Mouse (Mus musculus) lung, postnatal 25 days (tissue): ENCODE measurements around the gene Il1f10.

Experiments
- DNase-seq: peaks from one replicate; pipeline ENCODE4 v3.0.0; 2022; ENCODE audit warnings: low spot score

The Il1f10 gene

DNA sequence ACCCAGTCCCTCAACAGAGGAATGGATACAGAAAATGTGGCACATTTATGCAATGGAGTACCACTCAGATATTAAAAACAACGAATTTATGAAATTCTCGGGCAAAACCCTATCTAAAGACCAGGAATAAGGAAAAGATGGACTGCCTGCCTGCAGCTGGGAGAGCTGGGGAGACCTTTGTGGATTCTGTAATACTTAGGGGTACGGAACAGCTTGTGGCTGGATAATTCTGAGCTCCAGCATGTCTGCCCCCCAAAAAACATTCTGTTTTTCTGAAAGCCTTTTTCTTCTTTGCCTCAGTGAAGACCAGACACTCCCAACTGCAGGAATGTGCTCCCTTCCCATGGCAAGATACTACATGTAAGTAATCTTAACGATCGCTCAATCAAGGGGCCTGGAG, at the start of gene Il1f10:
Gene Il1f10, plus strand, starts transcription at position 301 of the 400 bp plus-strand sequence.
- DNase-seq = no peak

DNA sequence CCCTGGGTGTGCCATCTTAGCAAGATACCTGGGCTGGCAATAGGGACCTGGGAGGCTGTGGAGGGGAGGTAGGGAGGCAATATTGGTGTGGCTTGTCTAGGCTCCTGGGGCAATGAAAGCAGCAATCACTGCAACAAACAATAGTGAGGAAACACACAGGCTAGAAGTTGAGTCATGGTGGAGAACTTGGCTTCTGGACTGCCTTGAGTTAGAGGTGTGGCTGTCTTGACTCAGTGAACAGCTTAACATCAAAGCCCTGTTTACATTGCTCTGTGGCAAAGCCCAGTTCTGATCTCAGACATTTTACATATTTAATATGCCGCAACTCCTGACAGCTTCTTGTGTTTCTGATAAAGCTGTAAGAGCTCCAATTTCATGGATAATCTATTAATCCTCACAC, 23.5 kb upstream of the Il1f10 start:
- DNase-seq = no peak

GRCm38 (mm10) chr2:24273619-24274018, 17.4 kb upstream of the Il1f10 start:
- DNase-seq = no peak

- no peak for DNase-seq
Measured at GRCm38 (mm10) chr2:24275146-24275545, 15.8 kb upstream of the Il1f10 start.

DNA sequence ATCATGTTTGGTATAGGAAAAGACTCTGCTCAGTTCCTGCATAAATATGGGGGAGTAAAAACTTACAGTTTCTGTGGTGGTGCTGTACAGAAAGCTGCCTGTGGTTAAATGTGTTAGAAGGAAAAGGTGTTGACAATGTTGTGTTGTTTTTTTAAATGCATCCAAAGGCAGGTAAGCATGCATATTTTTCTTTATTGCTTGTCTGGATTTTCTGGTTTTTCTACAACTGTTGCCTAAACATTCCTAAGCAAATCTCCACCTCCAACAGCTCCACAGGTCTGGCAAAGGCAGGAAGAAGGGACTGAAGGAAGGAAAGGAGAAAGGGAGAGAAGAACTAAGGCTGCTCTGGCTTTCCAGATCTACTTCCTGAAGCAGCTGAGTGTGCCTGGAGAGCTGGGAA, 14.3 kb upstream of the Il1f10 start, which contains the start of gene Il1f5:
Gene Il1f5, plus strand, starts transcription at position 301 of the 400 bp plus-strand sequence.
- DNase-seq = no peak

DNA sequence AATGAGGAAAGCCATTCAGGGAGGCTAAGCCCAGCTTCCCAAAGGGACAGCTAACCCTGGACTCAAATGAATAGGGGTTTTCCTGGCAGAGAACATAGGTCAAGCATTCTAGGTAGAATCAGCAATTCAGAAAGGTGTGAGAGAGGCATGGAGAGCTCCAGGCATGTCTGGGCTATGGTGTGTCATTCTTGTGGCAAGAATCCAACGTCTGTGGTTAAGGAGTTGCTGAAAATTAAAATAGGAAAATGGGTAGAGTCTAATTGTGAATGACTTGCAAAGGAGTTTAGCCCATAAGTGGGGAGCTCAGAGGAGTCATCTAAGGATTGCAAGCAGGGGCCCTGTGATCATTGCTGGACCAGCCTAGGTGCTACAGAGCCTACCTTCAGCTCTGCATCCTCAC, 3.6 kb downstream of the Il1f10 start:
- no peak for DNase-seq

DNA sequence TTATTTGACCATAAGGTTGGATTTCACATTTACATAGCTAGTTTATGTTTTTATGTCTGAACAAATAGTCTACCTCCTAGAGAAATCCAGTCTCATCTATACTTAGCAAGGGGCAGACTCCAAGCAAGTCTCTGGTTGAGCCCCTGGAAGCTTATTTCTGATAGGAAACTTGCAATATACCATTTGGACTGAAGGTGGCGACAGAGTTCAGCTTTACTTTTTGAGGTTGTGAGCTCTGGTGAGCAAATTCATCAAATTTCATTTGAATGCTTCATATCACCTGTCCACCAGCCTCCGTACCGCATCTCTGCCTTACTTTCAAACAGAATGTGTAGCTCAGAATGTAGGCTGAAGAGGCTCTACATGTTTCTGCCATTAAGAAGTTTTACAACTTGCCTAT, 5.8 kb downstream of the Il1f10 start:
- DNase-seq = peak; percentile 18

GRCm38 (mm10) chr2:24311302-24312001, 20.5 kb downstream of the Il1f10 start:
- peak; percentile 68 for DNase-seq

DNA sequence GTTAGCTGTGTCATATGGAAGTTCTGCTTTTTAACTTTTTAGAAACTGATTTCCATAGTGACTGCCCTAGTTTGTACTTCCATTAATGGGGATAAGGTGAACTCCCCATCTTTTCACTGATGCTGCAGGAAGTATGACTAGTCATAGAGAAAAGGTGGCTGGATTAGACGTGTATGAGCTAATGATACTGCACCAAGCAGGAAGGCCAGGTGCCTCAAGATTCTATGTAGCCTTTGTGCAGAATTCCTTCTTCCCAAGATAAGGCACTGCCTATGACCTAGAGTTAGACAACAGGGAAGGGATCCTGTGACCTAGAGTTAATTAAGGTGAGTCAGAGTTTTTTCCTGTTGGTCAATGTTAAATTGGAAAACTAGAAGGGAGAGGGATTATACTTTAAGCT, 25.9 kb downstream of the Il1f10 start:
- DNase-seq = no peak

DNA sequence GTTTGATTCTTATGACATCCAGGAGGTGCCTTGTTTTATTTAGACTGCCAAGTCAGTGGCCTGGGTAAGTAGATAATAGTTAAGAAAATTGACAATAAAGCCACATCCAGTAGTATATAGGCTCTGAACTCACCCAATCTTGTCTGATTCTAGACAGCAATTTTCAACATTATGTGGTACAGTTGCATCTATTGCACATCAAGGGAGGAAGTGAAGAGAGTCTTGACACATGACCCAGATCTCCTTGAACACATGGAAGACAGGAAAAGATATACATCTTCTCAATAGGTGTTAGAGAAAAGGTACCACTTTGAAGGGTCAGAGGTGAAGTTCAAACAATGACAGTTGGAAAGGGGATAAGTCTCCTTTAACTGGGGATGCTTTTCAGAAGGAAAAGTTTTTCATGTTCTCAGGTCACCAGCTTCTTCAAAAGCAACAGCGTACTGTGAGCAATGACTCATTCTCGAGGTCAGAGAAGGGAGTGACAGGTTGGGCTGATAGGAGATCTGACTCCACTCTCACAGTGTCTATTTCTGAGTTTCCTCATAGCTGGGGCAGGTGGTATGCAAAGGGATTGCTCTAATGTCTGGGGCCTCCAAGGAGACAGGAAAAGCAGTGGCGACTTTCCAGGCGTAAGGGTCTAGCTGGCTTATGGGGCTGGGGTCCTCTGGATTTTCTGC, 27.1 kb downstream of the Il1f10 start:
- no peak for DNase-seq

DNA sequence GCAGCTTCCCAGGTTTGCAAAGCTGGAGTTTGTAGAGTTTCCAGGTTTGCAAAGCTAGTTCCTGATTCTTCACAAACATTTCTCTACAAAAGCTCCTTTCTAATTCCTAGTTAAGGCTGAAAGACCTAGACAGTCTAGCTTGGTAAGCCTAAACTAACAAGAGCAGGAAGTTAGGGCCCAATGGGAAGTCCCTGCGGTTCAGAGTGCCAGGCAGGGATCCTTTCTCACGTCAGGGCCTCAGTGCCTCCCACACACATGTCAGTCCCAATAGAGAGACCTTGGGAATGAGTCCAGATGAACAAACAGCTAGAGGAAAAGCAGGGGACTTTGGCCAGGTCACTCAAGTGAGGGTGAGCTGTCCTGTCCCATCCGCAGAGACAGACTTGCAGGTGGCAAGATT, 44.3 kb downstream of the Il1f10 start:
- no peak for DNase-seq

DNA sequence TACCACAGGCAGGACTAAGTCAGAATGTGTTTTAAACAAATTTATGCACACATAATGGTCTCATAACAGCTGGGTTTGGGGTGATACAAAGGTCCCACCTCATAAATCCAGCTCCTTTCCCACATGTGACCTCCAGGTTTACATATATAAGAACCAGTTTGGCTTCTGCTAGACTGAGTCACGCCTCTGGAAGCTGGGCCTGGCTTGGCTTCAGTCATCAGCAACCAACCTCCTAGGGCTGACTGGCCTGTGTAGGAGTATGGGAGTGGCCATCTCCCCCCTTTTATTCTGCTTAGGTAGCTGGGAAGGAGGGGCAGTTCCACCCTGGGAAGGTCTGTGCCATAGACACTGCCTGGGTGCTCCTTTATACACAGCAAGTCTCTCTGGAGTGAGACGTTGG, 45.5 kb downstream of the Il1f10 start, which contains the start of gene Il1rn:
Gene Il1rn, plus strand, starts transcription at position 309 of the 400 bp plus-strand sequence.
- DNase-seq = no peak

DNA sequence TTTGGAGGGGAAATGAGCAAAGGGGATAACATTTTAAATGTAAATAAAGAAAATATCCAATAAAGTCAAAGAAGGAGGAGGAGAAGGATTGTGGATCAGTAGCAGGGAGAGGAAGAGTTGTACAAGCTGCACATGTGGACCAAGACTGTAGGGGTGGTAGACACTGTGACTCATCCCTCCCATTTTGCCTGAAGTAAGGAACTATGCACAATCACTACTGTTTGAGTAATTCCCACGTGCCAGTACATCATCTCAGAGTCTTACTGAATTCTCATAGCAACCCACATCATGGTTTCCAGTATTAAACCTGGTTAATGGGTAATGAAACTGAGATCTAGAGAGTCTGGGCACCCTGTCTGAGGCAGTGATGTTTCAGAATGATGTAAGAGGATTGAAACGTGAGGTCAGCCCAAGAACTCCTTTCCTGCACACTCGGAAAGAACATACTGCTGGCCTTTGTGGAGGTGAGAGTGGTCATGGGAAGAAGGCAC, 50.4 kb downstream of the Il1f10 start:
- no peak for DNase-seq
